Mouse (Mus musculus) kidney, postnatal 0 days (tissue): ENCODE measurements around the gene Ednra. TPM values are rescaled to one million over a fixed set of nuclear protein-coding genes. Genes with fewer than 3 reads are reported as not detected.

Source experiments
- ATAC-seq: fragments of 200-750 bp; cut with Nextera tagmentation; replicated peaks from 2 replicates; pipeline ENCODE4 v1.8.0; 2017; ENCODE audit warnings: low read depth, moderate number of reproducible peaks, moderate TSS enrichment, moderate library complexity; ENCODE audit not compliant: low FRiP score
- DNase-seq: peaks from one replicate; pipeline ENCODE4 v3.0.0-alpha.2; 2016; ENCODE audit warnings: low spot score
- H3K27ac ChIP-seq: fragments of 300-500 bp; sonication (generic); 2 replicates; pipeline ENCODE4 v1.5.1; 2014; ENCODE audit warnings: mild to moderate bottlenecking
- H3K27me3 ChIP-seq: fragments of 300-500 bp; sonication (generic); 2 replicates; pipeline ENCODE4 v1.6.1; 2014; ENCODE audit warnings: low read length, mixed read lengths; ENCODE audit not compliant: insufficient read depth
- H3K36me3 ChIP-seq: fragments of 300-500 bp; sonication (generic); 2 replicates; pipeline ENCODE4 v1.6.1; 2014; ENCODE audit warnings: low read length, mixed read lengths; ENCODE audit not compliant: insufficient read depth
- H3K4me1 ChIP-seq: fragments of 300-500 bp; sonication (generic); replicated peaks from 2 replicates; pipeline ENCODE4 v1.6.1; 2014; ENCODE audit warnings: antibody characterized with exemption, low read length, mixed read lengths; ENCODE audit not compliant: insufficient read depth
- H3K4me2 ChIP-seq: fragments of 300-500 bp; sonication (generic); 2 replicates; pipeline ENCODE4 v1.6.1; 2014; ENCODE audit warnings: mild to moderate bottlenecking, low read length, moderate library complexity, mixed read lengths
- H3K4me3 ChIP-seq: fragments of 300-500 bp; sonication (generic); replicated peaks from 2 replicates; pipeline ENCODE4 v1.5.1; 2014; ENCODE audit warnings: low read depth, low read length
- H3K9ac ChIP-seq: fragments of 300-500 bp; sonication (generic); 2 replicates; pipeline ENCODE4 v1.6.1; 2014; ENCODE audit warnings: low read depth, low read length
- H3K9me3 ChIP-seq: fragments of 300-500 bp; sonication (generic); replicated peaks from 2 replicates; pipeline ENCODE4 v1.6.1; 2016; ENCODE audit warnings: low read length, inconsistent platforms, mixed read lengths
- CTCF ChIP-seq: IDR thresholded peaks from 2 replicates; pipeline ENCODE4 v1.5.1; 2016; ENCODE audit warnings: antibody characterized with exemption, low read depth, mild to moderate bottlenecking, moderate library complexity
- whole genome bisulfite sequencing: fragments of 180-500 bp; shearing (Covaris S2); extraction: QIAGEN DNeasy Blood & Tissue Kit; methylation state at CpG from one replicate; pipeline ENCODE4 v1.1.7; 2014; 5-methylcytosine and 5-hydroxymethylcytosine counted together
- polyA plus RNA-seq: library from polyadenylated mRNA; unstranded; fragments of >200 nt; fragmentation: Nextera tagmentation; extraction: Ambion mirVana; gene quantifications from 2 replicates; pipeline ENCODE4 v1.2.1, GENCODE M21; 2015

The Ednra gene
- polyA plus RNA-seq, 1 experiment from 2014 or later = 24.1 TPM

DNA sequence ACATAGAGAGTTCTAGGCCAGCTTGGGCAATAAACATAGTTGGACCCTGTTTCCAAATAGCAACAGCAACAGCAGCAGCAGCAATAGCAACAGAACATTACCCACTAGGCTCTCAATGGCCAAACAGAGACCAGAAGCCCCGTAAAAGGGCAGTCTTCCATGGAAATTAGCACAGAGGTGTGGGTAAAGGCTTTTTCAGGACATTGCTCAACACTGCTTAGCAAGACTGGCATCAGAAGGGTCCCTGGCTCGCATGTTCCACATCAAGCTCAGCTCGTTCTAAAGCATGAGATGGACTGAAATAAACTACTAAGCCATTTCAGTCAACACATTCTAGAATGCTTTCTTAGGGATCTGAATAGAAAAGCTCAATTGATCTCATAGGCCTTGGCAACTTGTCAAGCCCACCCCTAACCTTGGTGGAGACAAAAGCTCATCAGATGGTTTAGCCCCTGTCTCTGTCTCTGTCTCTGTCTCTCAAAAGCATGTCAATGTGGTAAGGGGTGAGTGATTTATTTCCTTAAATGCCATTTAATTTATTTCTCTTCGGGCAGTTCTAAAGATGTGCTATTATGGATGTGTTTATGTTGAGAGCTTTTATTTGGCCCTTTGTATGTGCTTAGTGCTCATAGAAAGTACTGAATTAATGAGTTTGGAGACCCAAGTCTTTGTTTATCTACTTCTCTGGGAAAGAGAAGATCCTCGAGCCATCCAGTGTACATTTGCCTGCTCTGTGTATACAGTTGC is 84.0 kb downstream of the Ednra start:
- Histone ChIP-seq H3K9me3 (no peaks in the 10 kb centered on the region), H3K4me1 (no peaks in the 10 kb centered on the region), H3K4me2 (no peak overlapping the region), H3K27me3 (no peaks in the 10 kb centered on the region), H3K36me3 (no peaks in the 10 kb centered on the region), H3K27ac (no peak overlapping the region), H3K4me3 (no peak overlapping the region), H3K9ac (no peak overlapping the region)
- no peak for ATAC-seq
- whole genome bisulfite sequencing = 66% methylated on average over 5 of the region's 5 CpGs
- no peak for TF ChIP-seq CTCF
- no peak for DNase-seq

DNA sequence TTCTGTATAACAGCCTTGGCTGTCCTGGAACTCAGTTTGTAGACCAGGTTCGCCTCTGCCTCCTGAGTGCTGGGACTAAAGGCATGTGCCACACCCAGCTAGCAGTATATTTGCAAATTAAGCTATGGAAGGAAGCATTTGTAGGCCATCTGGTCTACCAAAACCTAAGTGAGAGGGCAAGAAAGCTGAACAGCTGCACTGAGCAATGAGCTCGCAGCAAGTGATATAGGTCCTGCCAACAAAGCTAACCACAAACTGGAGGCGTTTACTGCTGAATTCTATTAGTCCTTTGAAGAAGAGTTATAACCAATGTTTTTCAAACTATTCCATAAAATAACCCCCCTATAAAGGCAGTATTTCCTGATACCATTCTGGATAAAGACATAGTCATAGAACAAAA is 86.7 kb downstream of the Ednra start:
- Histone ChIP-seq H3K4me2 (no peak overlapping the region), H3K9ac (no peak overlapping the region), H3K27ac (no peak overlapping the region), H3K36me3 (no peaks in the 10 kb centered on the region), H3K27me3 (no peaks in the 10 kb centered on the region), H3K9me3 (no peaks in the 10 kb centered on the region), H3K4me3 (no peak overlapping the region), H3K4me1 (no peaks in the 10 kb centered on the region; the same call in 1 of the 2 replicates)
- no peak for TF ChIP-seq CTCF
- WGBS = 83% methylated on average over 3 of the region's 3 CpGs
- DNase-seq (no peak), ATAC-seq (no peak)

DNA sequence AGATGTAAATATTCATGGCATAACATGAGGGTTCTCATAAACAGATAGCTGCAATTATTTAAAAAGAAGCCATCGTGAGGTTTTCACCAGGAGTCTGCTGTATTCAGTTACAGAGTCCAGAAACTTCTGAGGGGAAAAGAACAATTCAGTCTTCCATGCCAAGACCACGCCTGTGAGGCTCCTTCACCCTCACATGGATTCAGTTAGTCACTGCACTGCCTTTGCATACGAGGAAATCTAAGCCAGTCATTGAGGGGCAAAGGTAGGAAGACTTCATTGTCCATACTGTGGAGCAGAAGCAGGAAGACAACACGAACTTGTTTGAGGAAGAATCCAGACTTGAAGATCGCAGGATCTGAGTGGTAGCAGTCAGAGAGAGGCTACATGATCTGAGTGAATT is 90.2 kb downstream of the Ednra start:
- WGBS = 71% methylated on average over 5 of the region's 5 CpGs
- DNase-seq = no peak

DNA sequence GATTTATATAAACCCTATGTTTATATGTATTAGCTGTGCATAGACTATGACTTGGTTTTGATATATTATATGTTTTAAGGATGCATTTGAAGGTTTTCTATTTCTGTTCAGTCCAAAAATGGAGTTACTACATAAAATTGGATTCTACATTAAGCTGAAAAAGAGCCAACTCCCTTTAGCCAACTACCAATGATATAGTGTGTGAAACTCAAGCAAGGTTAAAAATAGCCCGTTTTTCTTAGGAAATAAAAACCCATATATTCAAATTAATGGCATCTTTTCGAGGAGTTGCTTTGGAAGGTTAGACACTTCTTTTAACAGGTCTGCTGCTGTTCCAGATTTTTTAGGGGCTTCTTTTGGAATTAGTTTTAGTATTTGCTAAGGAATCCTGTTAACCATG is 91.1 kb downstream of the Ednra start:
- Histone ChIP-seq H3K27me3 (no peaks in the 10 kb centered on the region), H3K27ac (no peak overlapping the region), H3K9me3 (no peaks in the 10 kb centered on the region), H3K4me1 (no peaks in the 10 kb centered on the region; the same call in 1 of the 2 replicates), H3K4me2 (no peak overlapping the region), H3K36me3 (no peaks in the 10 kb centered on the region), H3K9ac (no peak overlapping the region), H3K4me3 (no peak overlapping the region)
- DNase-seq (peak; percentile 71), ATAC-seq (no peak)
- WGBS = 40% methylated on average over 2 of the region's 2 CpGs
- no peak for TF ChIP-seq CTCF

More for the DNA sequence above, 90.2 kb downstream of the Ednra start:
- ATAC-seq = no peak
- Histone ChIP-seq H3K4me2 (no peak overlapping the region), H3K27ac (no peak overlapping the region), H3K9ac (no peak overlapping the region), H3K36me3 (no peaks in the 10 kb centered on the region), H3K4me3 (no peak overlapping the region), H3K9me3 (no peaks in the 10 kb centered on the region), H3K4me1 (no peaks in the 10 kb centered on the region; the same call in 1 of the 2 replicates), H3K27me3 (no peaks in the 10 kb centered on the region)
- TF ChIP-seq CTCF = no peak

DNA sequence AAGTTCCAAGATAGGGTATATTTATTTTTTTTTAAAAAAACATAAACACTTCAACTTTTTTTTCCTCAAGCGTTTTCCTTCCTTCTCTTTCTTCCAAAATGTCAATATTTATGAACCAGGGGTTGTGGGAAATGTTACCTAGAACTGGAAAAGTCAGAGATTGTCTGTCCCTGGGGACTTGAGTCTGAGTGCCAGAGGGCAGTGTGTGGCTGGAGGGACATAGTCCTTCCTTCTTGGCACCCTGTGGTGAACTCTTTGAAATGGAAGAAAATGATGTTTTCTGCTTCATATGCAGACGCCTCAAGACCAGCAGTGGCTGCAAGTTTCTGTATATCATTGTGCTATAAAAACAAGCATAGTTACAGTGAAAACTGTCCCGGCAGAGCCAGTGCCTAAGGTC is 93.6 kb downstream of the Ednra start:
- 56% methylated on average over 3 of the region's 3 CpGs for WGBS
- no peaks in the 10 kb centered on the region for H3K36me3 ChIP-seq
- no peak overlapping the region for H3K9ac ChIP-seq
- no peaks in the 10 kb centered on the region for H3K9me3 ChIP-seq
- peak; percentile 21 for DNase-seq
- no peak for ATAC-seq
- no peak for TF ChIP-seq CTCF
- H3K27ac ChIP-seq = no peak overlapping the region
- no peak overlapping the region for H3K4me2 ChIP-seq
- H3K27me3 ChIP-seq = no peaks in the 10 kb centered on the region
- no peak overlapping the region for H3K4me3 ChIP-seq
- H3K4me1 ChIP-seq = no peaks in the 10 kb centered on the region; the same call in 1 of the 2 replicates

DNA sequence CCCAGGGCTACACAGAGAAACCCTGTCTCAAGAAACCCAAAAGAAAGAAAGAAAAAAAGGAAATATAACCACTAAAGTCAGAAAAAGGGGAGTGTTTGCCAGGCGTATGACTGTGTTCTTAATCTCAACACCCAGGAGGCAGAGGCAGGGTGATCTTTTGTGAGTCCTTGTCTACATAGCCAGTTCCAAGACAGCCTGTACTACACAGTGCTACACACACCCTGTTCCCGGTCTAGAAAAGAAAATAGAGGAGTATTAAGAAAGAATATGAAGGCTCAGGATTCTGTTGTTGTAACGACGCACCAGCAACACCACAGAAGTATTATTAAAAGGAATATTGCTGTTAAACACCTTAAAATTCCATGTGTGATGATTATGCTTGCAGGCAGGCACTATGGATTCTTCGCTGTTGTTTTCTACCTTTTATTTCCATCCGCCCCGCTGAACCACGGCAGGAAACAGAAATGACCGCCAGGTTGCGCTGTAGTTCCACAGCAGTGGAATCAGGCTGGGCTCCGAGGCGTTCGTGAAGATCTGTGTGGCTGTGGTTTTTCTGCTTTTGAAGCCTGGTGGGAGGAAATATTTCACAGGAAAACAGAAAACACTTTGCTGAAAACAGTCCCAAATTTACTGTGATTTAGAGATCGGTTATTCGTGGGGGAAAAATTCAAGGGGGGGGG is 94.3 kb downstream of the Ednra start:
- peak; percentile 94 for DNase-seq
- Histone ChIP-seq H3K9me3 (no peaks in the 10 kb centered on the region), H3K27ac (no peak overlapping the region), H3K9ac (no peak overlapping the region), H3K4me2 (no peak overlapping the region), H3K36me3 (no peaks in the 10 kb centered on the region), H3K27me3 (no peaks in the 10 kb centered on the region), H3K4me1 (no peaks in the 10 kb centered on the region; the same call in 1 of the 2 replicates), H3K4me3 (no peak overlapping the region)
- ATAC-seq = 0 out of 2 replicates have a peak, but pooled peaks have one; percentile 36
- 18% methylated on average over 15 of the region's 15 CpGs for WGBS
- TF ChIP-seq CTCF = peak; percentile 99
